Mouse (Mus musculus): ENCODE data around the gene Cxcl12. TPM values are rescaled to one million over a fixed set of nuclear protein-coding genes. Genes with fewer than 3 reads are reported as not detected.

Gene Cxcl12
- polyA plus RNA-seq (2015; fragmentation: Nextera tagmentation; extraction: Ambion mirVana), result 106 and 113 TPM in 2 replicates

- under 1% methylated on average over 62 of the region's 64 CpGs for WGBS
- Histone ChIP-seq H3K27me3 (ENCODE audit: control insufficient read depth, insufficient read depth, low read depth, low read length) (peaks cover 33% of the 10 kb centered on the region), H3K4me3 (ENCODE audit: low read length) (peak within 1 kb of the TSS; percentile 66), H3K36me3 (ENCODE audit: control insufficient read depth, insufficient read depth, low read length) (no peaks in the 10 kb centered on the region), H3K4me1 (replicated peaks; ENCODE audit: control insufficient read depth, insufficient read depth, low read length) (peaks cover 19% of the 10 kb centered on the region), H3K27ac (ENCODE audit: low read length) (peak within 1 kb of the TSS; percentile 20; the same call in 1 of the 2 replicates), H3K9ac (ENCODE audit: low read length) (peak within 1 kb of the TSS; percentile 77), H3K4me2 (ENCODE audit: low read depth, low read length) (peak within 1 kb of the TSS; percentile 98), H3K9me3 (ENCODE audit: control insufficient read depth, low read length) (no peaks in the 10 kb centered on the region)
- ATAC-seq (ENCODE audit: low read depth), result peak; percentile 69
Measured at GRCm38 (mm10) chr6:117168321-117169011, at the start of gene Cxcl12. Gene Cxcl12 (plus strand): TSS chr6:117168535.

GRCm38 (mm10) chr6:117122074-117122473 lies 46.3 kb upstream of the Cxcl12 start:
- no peak overlapping the region for H3K4me3 ChIP-seq (ENCODE audit: low read length)
- no peaks in the 10 kb centered on the region for H3K4me1 ChIP-seq (replicated peaks; ENCODE audit: control insufficient read depth, insufficient read depth, low read length)
- no peak overlapping the region for H3K4me2 ChIP-seq (ENCODE audit: low read depth, low read length)
- no peak for ATAC-seq (ENCODE audit: low read depth)
- no peaks in the 10 kb centered on the region for H3K9me3 ChIP-seq (ENCODE audit: control insufficient read depth, low read length)
- H3K9ac ChIP-seq (ENCODE audit: low read length), result no peak overlapping the region
- H3K36me3 ChIP-seq (ENCODE audit: control insufficient read depth, insufficient read depth, low read length), result no peaks in the 10 kb centered on the region
- H3K27ac ChIP-seq (ENCODE audit: low read length), result no peak overlapping the region
- H3K27me3 ChIP-seq (ENCODE audit: control insufficient read depth, insufficient read depth, low read depth, low read length), result no peaks in the 10 kb centered on the region
- 86% methylated on average over 3 of the region's 3 CpGs for WGBS

- Histone ChIP-seq H3K9me3 (ENCODE audit: control insufficient read depth, low read length) (no peaks in the 10 kb centered on the region), H3K4me3 (ENCODE audit: low read length) (no peak overlapping the region), H3K27me3 (ENCODE audit: control insufficient read depth, insufficient read depth, low read depth, low read length) (no peaks in the 10 kb centered on the region), H3K9ac (ENCODE audit: low read length) (no peak overlapping the region), H3K4me2 (ENCODE audit: low read depth, low read length) (no peak overlapping the region), H3K36me3 (ENCODE audit: control insufficient read depth, insufficient read depth, low read length) (no peaks in the 10 kb centered on the region), H3K4me1 (replicated peaks; ENCODE audit: control insufficient read depth, insufficient read depth, low read length) (peaks cover 10% of the 10 kb centered on the region), H3K27ac (ENCODE audit: low read length) (no peak overlapping the region)
- ATAC-seq (ENCODE audit: low read depth), result no peak
- WGBS, result 82% methylated on average over 1 of the region's 1 CpGs
Measured at GRCm38 (mm10) chr6:117126356-117126755, 42.0 kb upstream of the Cxcl12 start.

- WGBS, result 36% methylated on average over 4 of the region's 4 CpGs
- Histone ChIP-seq H3K36me3 (ENCODE audit: control insufficient read depth, insufficient read depth, low read length) (no peaks in the 10 kb centered on the region), H3K4me1 (replicated peaks; ENCODE audit: control insufficient read depth, insufficient read depth, low read length) (peaks cover 10% of the 10 kb centered on the region), H3K9ac (ENCODE audit: low read length) (no peak overlapping the region), H3K27ac (ENCODE audit: low read length) (no peak overlapping the region), H3K9me3 (ENCODE audit: control insufficient read depth, low read length) (no peaks in the 10 kb centered on the region), H3K4me3 (ENCODE audit: low read length) (no peak overlapping the region), H3K4me2 (ENCODE audit: low read depth, low read length) (no peak overlapping the region), H3K27me3 (ENCODE audit: control insufficient read depth, insufficient read depth, low read depth, low read length) (no peaks in the 10 kb centered on the region)
- peak; percentile 46 for ATAC-seq (ENCODE audit: low read depth)
Measured at GRCm38 (mm10) chr6:117129443-117129842, 38.9 kb upstream of the Cxcl12 start.

GRCm38 (mm10) chr6:117130680-117131111 lies 37.6 kb upstream of the Cxcl12 start:
- no peak for ATAC-seq (ENCODE audit: low read depth)
- H3K27me3 ChIP-seq (ENCODE audit: control insufficient read depth, insufficient read depth, low read depth, low read length), result no peaks in the 10 kb centered on the region
- H3K27ac ChIP-seq (ENCODE audit: low read length), result no peak overlapping the region
- H3K36me3 ChIP-seq (ENCODE audit: control insufficient read depth, insufficient read depth, low read length), result no peaks in the 10 kb centered on the region
- H3K4me1 ChIP-seq (replicated peaks; ENCODE audit: control insufficient read depth, insufficient read depth, low read length), result peaks cover 10% of the 10 kb centered on the region
- no peak overlapping the region for H3K9ac ChIP-seq (ENCODE audit: low read length)
- H3K9me3 ChIP-seq (ENCODE audit: control insufficient read depth, low read length), result no peaks in the 10 kb centered on the region
- WGBS, result 43% methylated on average over 15 of the region's 15 CpGs
- H3K4me3 ChIP-seq (ENCODE audit: low read length), result 0 out of 2 replicates have a peak overlapping the region, but pooled peaks have one; percentile 1
- peak overlapping the region; percentile 18 for H3K4me2 ChIP-seq (ENCODE audit: low read depth, low read length)

GRCm38 (mm10) chr6:117134526-117134925 lies 33.8 kb upstream of the Cxcl12 start:
- 48% methylated on average over 4 of the region's 4 CpGs for WGBS
- Histone ChIP-seq H3K4me3 (ENCODE audit: low read length) (no peak overlapping the region), H3K36me3 (ENCODE audit: control insufficient read depth, insufficient read depth, low read length) (no peaks in the 10 kb centered on the region), H3K9ac (ENCODE audit: low read length) (no peak overlapping the region), H3K4me1 (replicated peaks; ENCODE audit: control insufficient read depth, insufficient read depth, low read length) (peaks cover 4% of the 10 kb centered on the region), H3K9me3 (ENCODE audit: control insufficient read depth, low read length) (no peaks in the 10 kb centered on the region), H3K27me3 (ENCODE audit: control insufficient read depth, insufficient read depth, low read depth, low read length) (no peaks in the 10 kb centered on the region), H3K27ac (ENCODE audit: low read length) (no peak overlapping the region), H3K4me2 (ENCODE audit: low read depth, low read length) (no peak overlapping the region)
- ATAC-seq (ENCODE audit: low read depth), result no peak

- WGBS, result 47% methylated on average over 2 of the region's 2 CpGs
- Histone ChIP-seq H3K4me1 (replicated peaks; ENCODE audit: control insufficient read depth, insufficient read depth, low read length) (no peaks in the 10 kb centered on the region), H3K4me3 (ENCODE audit: low read length) (no peak overlapping the region), H3K27ac (ENCODE audit: low read length) (no peak overlapping the region), H3K4me2 (ENCODE audit: low read depth, low read length) (no peak overlapping the region), H3K9ac (ENCODE audit: low read length) (no peak overlapping the region), H3K27me3 (ENCODE audit: control insufficient read depth, insufficient read depth, low read depth, low read length) (no peaks in the 10 kb centered on the region), H3K9me3 (ENCODE audit: control insufficient read depth, low read length) (no peaks in the 10 kb centered on the region), H3K36me3 (ENCODE audit: control insufficient read depth, insufficient read depth, low read length) (no peaks in the 10 kb centered on the region)
- no peak for ATAC-seq (ENCODE audit: low read depth)
Measured at GRCm38 (mm10) chr6:117137735-117138134, 30.6 kb upstream of the Cxcl12 start.

GRCm38 (mm10) chr6:117140907-117141306 lies 27.4 kb upstream of the Cxcl12 start:
- Histone ChIP-seq H3K36me3 (ENCODE audit: control insufficient read depth, insufficient read depth, low read length) (no peaks in the 10 kb centered on the region), H3K9ac (ENCODE audit: low read length) (no peak overlapping the region), H3K4me1 (replicated peaks; ENCODE audit: control insufficient read depth, insufficient read depth, low read length) (no peaks in the 10 kb centered on the region), H3K27ac (ENCODE audit: low read length) (no peak overlapping the region), H3K4me3 (ENCODE audit: low read length) (no peak overlapping the region), H3K4me2 (ENCODE audit: low read depth, low read length) (no peak overlapping the region), H3K27me3 (ENCODE audit: control insufficient read depth, insufficient read depth, low read depth, low read length) (no peaks in the 10 kb centered on the region), H3K9me3 (ENCODE audit: control insufficient read depth, low read length) (no peaks in the 10 kb centered on the region)
- no peak for ATAC-seq (ENCODE audit: low read depth)
- WGBS, result 86% methylated on average over 4 of the region's 4 CpGs

GRCm38 (mm10) chr6:117146951-117147350 lies 21.4 kb upstream of the Cxcl12 start:
- 64% methylated on average over 10 of the region's 10 CpGs for WGBS
- H3K4me1 ChIP-seq (replicated peaks; ENCODE audit: control insufficient read depth, insufficient read depth, low read length), result no peaks in the 10 kb centered on the region
- H3K27me3 ChIP-seq (ENCODE audit: control insufficient read depth, insufficient read depth, low read depth, low read length), result no peaks in the 10 kb centered on the region
- no peaks in the 10 kb centered on the region for H3K9me3 ChIP-seq (ENCODE audit: control insufficient read depth, low read length)
- no peak overlapping the region for H3K4me3 ChIP-seq (ENCODE audit: low read length)
- H3K27ac ChIP-seq (ENCODE audit: low read length), result no peak overlapping the region
- no peak overlapping the region for H3K9ac ChIP-seq (ENCODE audit: low read length)
- no peak overlapping the region for H3K4me2 ChIP-seq (ENCODE audit: low read depth, low read length)
- no peak for ATAC-seq (ENCODE audit: low read depth)
- no peaks in the 10 kb centered on the region for H3K36me3 ChIP-seq (ENCODE audit: control insufficient read depth, insufficient read depth, low read length)
